Mouse (Mus musculus) liver, embryonic 11.5 days (tissue): Measurements from ENCODE around the gene Etnppl. TPM values are rescaled to one million over a fixed set of nuclear protein-coding genes. Genes with fewer than 3 reads are reported as not detected.

Experiments used
- ATAC-seq: fragments of 200-750 bp; cut with Nextera tagmentation; replicated peaks from 2 replicates; pipeline ENCODE4 v1.8.0; 2017; ENCODE audit warnings: moderate number of reproducible peaks, mild to moderate bottlenecking, moderate TSS enrichment, moderate library complexity; ENCODE audit not compliant: low FRiP score
- DNase-seq: peaks from one replicate; pipeline ENCODE4 v3.0.0-alpha.2; 2017; ENCODE audit warnings: low spot score
- H3K27ac ChIP-seq: fragments of 300-500 bp; sonication (generic); 2 replicates; pipeline ENCODE4 v1.5.1; 2014; ENCODE audit warnings: mild to moderate bottlenecking, low read depth, low read length, control low read depth
- H3K27me3 ChIP-seq: fragments of 300-500 bp; sonication (generic); replicated peaks from 2 replicates; pipeline ENCODE4 v1.6.1; 2014; ENCODE audit warnings: low read length, mixed read lengths; ENCODE audit not compliant: control insufficient read depth, insufficient read depth
- H3K36me3 ChIP-seq: fragments of 300-500 bp; sonication (generic); 2 replicates; pipeline ENCODE4 v1.6.1; 2014; ENCODE audit warnings: mild to moderate bottlenecking, low read length, moderate library complexity, mixed read lengths; ENCODE audit not compliant: control insufficient read depth, insufficient read depth
- H3K4me1 ChIP-seq: fragments of 300-500 bp; sonication (generic); replicated peaks from 2 replicates; pipeline ENCODE4 v1.6.1; 2014; ENCODE audit warnings: low read length, mixed read lengths; ENCODE audit not compliant: control insufficient read depth, insufficient read depth
- H3K4me2 ChIP-seq: fragments of 300-500 bp; sonication (generic); 2 replicates; pipeline ENCODE4 v1.6.1; 2014; ENCODE audit warnings: mild to moderate bottlenecking, control low read depth, moderate library complexity
- H3K4me3 ChIP-seq: fragments of 300-500 bp; sonication (generic); 2 replicates; pipeline ENCODE4 v1.5.1; 2014; ENCODE audit warnings: low read depth, low read length, control low read depth
- H3K9ac ChIP-seq: fragments of 300-500 bp; sonication (generic); 2 replicates; pipeline ENCODE4 v1.6.1; 2014; ENCODE audit warnings: low read depth, low read length, control low read depth
- H3K9me3 ChIP-seq: fragments of 300-500 bp; sonication (generic); 2 replicates; pipeline ENCODE4 v1.6.1; 2016; ENCODE audit warnings: low read length, inconsistent platforms, mixed read lengths; ENCODE audit not compliant: control insufficient read depth
- WGBS: fragments of 180-500 bp; shearing (Covaris S2); extraction: QIAGEN DNeasy Blood & Tissue Kit; methylation state at CpG from one replicate; pipeline ENCODE4 v1.1.7; 2014; 5-methylcytosine and 5-hydroxymethylcytosine counted together
- polyA plus RNA-seq: library from polyadenylated mRNA; unstranded; fragments of >200 nt; fragmentation: Nextera tagmentation; extraction: Ambion mirVana; gene quantifications from 2 replicates; pipeline ENCODE4 v1.2.1, GENCODE M21; 2014

The Etnppl gene
- polyA plus RNA-seq, 1 experiment from 2014 or later: not detected

- H3K9ac ChIP-seq: no peak overlapping the region
- H3K4me3 ChIP-seq: no peak overlapping the region
- no peak for DNase-seq
- H3K27ac ChIP-seq: no peak overlapping the region
- no peaks in the 10 kb centered on the region for H3K27me3 ChIP-seq
- no peaks in the 10 kb centered on the region for H3K4me1 ChIP-seq
- H3K9me3 ChIP-seq: no peaks in the 10 kb centered on the region
- no peak overlapping the region for H3K4me2 ChIP-seq
- no peak for ATAC-seq
- 81% methylated on average over 8 of the region's 8 CpGs for WGBS
- H3K36me3 ChIP-seq: no peaks in the 10 kb centered on the region
Observed at GRCm38 (mm10) chr3:130683836-130684235, 66.6 kb downstream of the Etnppl start.

GRCm38 (mm10) chr3:130684276-130685013 lies 67.2 kb downstream of the Etnppl start:
- Histone ChIP-seq H3K27me3 (no peaks in the 10 kb centered on the region), H3K36me3 (no peaks in the 10 kb centered on the region), H3K4me1 (no peaks in the 10 kb centered on the region), H3K4me2 (no peak overlapping the region), H3K9ac (no peak overlapping the region), H3K27ac (no peak overlapping the region), H3K4me3 (no peak overlapping the region), H3K9me3 (no peaks in the 10 kb centered on the region)
- WGBS: 85% methylated on average over 9 of the region's 9 CpGs
- ATAC-seq: no peak
- DNase-seq: no peak

- ATAC-seq (no peak), DNase-seq (no peak)
- H3K27ac ChIP-seq: no peak overlapping the region
- no peaks in the 10 kb centered on the region for H3K4me1 ChIP-seq
- 86% methylated on average over 8 of the region's 8 CpGs for WGBS
- no peak overlapping the region for H3K9ac ChIP-seq
- no peak overlapping the region for H3K4me3 ChIP-seq
- H3K9me3 ChIP-seq: no peaks in the 10 kb centered on the region
- H3K4me2 ChIP-seq: no peak overlapping the region
- H3K36me3 ChIP-seq: no peaks in the 10 kb centered on the region
- no peaks in the 10 kb centered on the region for H3K27me3 ChIP-seq
Observed at GRCm38 (mm10) chr3:130685014-130685366, 67.7 kb downstream of the Etnppl start.

GRCm38 (mm10) chr3:130687051-130687450 lies 69.8 kb downstream of the Etnppl start:
- Histone ChIP-seq H3K4me3 (no peak overlapping the region), H3K4me2 (no peak overlapping the region), H3K27me3 (no peaks in the 10 kb centered on the region), H3K36me3 (no peaks in the 10 kb centered on the region), H3K27ac (no peak overlapping the region), H3K4me1 (peaks cover 6% of the 10 kb centered on the region), H3K9ac (no peak overlapping the region), H3K9me3 (no peaks in the 10 kb centered on the region)
- ATAC-seq: no peak
- 78% methylated on average over 1 of the region's 1 CpGs for WGBS
- no peak for DNase-seq

Other genes starting within 250 kb of the Etnppl start
- 314 and 321 TPM in 2 replicates for gene Ostc, start 92.0 kb downstream of the Etnppl start, polyA plus RNA-seq
- 1,055 and 1,138 TPM in 2 replicates for gene Rpl34, start 113.0 kb downstream of the Etnppl start, polyA plus RNA-seq